Mouse (Mus musculus) C2C12 (cell line): ENCODE data around the gene Cdhr4. TPM values are rescaled to one million over a fixed set of nuclear protein-coding genes. Genes with fewer than 3 reads are reported as not detected.

Experiments
- H3K27me3 ChIP-seq: one replicate; pipeline ENCODE4 v1.6.1; 2011; ENCODE audit not compliant: control insufficient read depth, insufficient read depth, insufficient read length
- H3K36me3 ChIP-seq: one replicate; pipeline ENCODE4 v1.6.1; 2011; ENCODE audit not compliant: control insufficient read depth, insufficient read depth
- H3K4me3 ChIP-seq: one replicate; pipeline ENCODE4 v1.5.1; 2011; ENCODE audit warnings: mild to moderate bottlenecking, control low read depth; ENCODE audit not compliant: poor library complexity, insufficient read depth, severe bottlenecking
- H3K79me2 ChIP-seq: one replicate; pipeline ENCODE4 v1.6.1; 2011; ENCODE audit not compliant: control insufficient read depth, insufficient read depth
- H3K79me3 ChIP-seq: one replicate; pipeline ENCODE4 v1.6.1; 2011; ENCODE audit warnings: low read depth, control low read depth
- H3ac ChIP-seq: one replicate; pipeline ENCODE3; 2011; ENCODE audit warnings: low read depth; ENCODE audit not compliant: control insufficient read depth, insufficient read length
- CEBPB ChIP-seq: IDR thresholded peaks from one replicate; pipeline ENCODE4 v1.6.1; 2011; ENCODE audit warnings: low read depth, mild to moderate bottlenecking, control low read depth, moderate library complexity
- CTCF ChIP-seq: IDR thresholded peaks from one replicate; pipeline ENCODE4 v1.5.1; 2011; ENCODE audit not compliant: control insufficient read depth, insufficient read depth, insufficient read length
- FOSL1 ChIP-seq: IDR thresholded peaks from one replicate; pipeline ENCODE4 v1.8.0; 2011; ENCODE audit warnings: mild to moderate bottlenecking, low read length; ENCODE audit not compliant: poor library complexity, insufficient read depth, severe bottlenecking
- MAX ChIP-seq: IDR thresholded peaks from one replicate; pipeline ENCODE4 v1.6.1; 2011; ENCODE audit warnings: mild to moderate bottlenecking, control low read depth
- MYOD1 ChIP-seq: IDR thresholded peaks from one replicate; pipeline ENCODE4 v1.6.1; 2011; ENCODE audit warnings: low read depth; ENCODE audit not compliant: control insufficient read depth, insufficient read length
- MYOG ChIP-seq: IDR thresholded peaks from one replicate; pipeline ENCODE4 v1.6.1; 2011; ENCODE audit not compliant: control insufficient read depth, insufficient read length; ENCODE audit errors: extremely low read depth
- USF1 ChIP-seq: IDR thresholded peaks from one replicate; pipeline ENCODE4 v1.6.1; 2011; ENCODE audit warnings: low read depth, mild to moderate bottlenecking, control low read depth, moderate library complexity
- long read RNA-seq, 2 experiments: library from polyadenylated mRNA; unstranded; transcript quantifications; one replicate each; pipeline ENCODE4 v2.0.0; 2019 to 2020
- polyA plus RNA-seq: library from polyadenylated mRNA; unstranded; fragments of >200 nt; fragmentation: generic; extraction: Trizol; gene quantifications from one replicate; pipeline ENCODE4 v1.2.1, GENCODE M21; 2012; ENCODE audit warnings: missing spikeins

The Cdhr4 gene
- polyA plus RNA-seq: not detected
- long read RNA-seq, experiment 1: 0 reads
- long read RNA-seq, experiment 2: 0 reads

DNA sequence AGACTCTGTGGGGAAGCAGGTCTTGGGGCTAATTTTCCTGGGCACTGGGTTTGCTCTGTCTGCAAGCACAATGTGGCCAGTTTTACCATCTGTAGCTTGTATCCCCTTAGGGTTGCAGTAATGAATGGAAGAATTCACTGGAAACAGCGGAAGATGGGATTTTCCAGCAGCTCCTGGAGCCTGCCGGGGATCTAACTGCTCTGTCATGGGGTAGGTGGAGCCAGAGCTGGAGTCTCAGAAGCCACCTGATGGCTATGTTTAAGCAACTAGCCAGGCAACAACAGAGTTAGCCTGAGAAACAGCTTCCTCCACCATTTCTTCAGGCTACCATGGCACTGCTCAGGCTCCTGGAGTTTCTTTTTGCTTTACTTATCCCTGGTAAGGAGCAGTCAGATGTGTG lies at the start of gene Cdhr4:
Cdhr4 (plus strand) TSS at position 301 of the 400 bp plus-strand sequence.
- peaks cover 6% of the 10 kb centered on the region for H3K27me3 ChIP-seq
- H3K79me3 ChIP-seq: no peaks in the 10 kb centered on the region
- TF ChIP-seq MYOD1: no peak
- no peak for TF ChIP-seq MYOG
- no peak for TF ChIP-seq FOSL1
- no peak for TF ChIP-seq MAX
- no peak for TF ChIP-seq USF1
- no peak for TF ChIP-seq CTCF
- no peak for TF ChIP-seq CEBPB

DNA sequence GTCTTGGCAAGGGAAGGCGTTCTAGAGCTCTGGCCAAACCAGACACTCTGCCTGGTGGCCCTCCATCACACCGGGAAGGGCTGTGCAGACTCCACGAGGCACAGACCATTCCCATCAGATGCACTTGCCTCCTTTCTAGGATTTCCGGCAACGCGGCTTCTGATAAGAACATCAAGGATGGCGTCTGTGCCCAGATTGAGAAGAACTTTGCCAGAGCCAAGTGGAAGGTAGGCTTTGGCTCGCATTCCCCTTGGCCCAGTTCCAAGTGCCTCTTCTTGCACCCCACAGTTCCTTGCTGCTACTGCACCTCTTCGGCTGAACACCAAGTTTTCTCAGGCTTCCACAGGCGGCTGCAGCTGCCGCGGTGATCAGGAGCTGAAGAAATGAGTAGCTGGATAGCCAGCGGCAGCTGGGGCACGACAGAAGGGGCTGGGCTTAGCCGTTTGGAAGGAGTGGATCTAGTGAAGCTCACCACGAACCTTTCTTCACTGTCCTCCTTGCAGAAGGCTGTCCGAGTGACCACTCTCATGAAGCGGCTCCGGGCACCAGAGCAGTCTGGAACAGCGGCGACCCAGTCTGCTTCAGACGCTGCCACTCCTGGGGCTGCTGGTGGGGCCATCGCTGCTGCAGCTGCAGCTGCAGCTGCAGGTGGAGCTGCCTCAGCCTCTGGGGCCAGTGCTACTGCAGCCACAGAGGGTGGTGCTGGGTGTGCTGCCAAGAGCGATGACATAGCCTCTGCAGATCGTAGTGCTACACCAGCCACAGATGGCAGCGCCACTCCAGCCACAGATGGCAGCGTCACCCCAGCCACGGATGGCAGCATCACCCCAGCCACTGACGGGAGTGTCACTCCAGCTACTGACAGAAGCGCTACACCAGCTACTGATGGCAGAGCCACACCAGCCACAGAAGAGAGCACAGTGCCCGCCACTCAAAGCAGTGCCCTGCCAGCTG lies 44.8 kb upstream of the Cdhr4 start:
- H3K79me3 ChIP-seq: peaks cover 9% of the 10 kb centered on the region

More for the DNA sequence above, at the start of gene Cdhr4:
- Histone ChIP-seq H3K4me3 (no peak within 1 kb of the TSS), H3K36me3 (no peaks in the 10 kb centered on the region), H3K79me2 (no peaks in the 10 kb centered on the region), H3ac (no peak within 1 kb of the TSS)

DNA sequence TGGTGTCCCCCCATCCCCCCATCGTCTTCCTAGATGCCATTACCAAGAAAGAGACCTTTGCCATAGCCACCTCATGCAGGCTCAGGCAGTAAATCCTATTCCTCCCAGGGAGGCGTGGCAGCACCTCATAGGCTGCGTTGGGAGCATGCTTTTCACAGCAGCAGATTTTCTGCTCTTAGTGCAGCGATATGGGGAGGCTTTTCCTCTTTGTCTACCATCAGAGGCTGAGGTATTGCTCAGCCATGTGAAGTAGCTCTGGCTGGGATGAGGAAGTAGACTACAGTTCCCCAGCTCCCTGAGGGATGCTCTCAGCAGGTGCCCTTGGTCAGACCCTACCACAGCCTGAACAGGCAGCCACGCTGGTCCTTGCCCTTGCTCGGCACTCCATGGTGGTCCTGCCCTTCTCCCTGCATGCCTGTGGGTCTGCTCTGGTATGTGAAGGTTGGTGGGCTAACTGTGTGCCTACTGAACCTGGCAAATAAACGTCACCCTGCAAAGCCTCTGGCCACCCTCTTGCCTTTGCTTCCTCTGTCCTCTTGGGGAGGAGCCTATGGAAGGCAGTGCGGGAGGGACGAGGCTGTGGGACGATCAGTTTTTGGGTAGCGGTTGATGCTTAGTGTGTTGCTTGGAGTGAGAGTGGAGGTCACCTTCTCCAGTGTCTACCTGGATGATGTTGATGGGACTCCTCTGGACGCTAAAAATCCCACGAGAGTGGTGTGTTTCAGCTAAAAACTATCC lies 42.9 kb upstream of the Cdhr4 start:
- no peaks in the 10 kb centered on the region for H3K27me3 ChIP-seq
- H3ac ChIP-seq: no peak overlapping the region
- no peak overlapping the region for H3K4me3 ChIP-seq
- H3K36me3 ChIP-seq: no peaks in the 10 kb centered on the region
- peaks cover 22% of the 10 kb centered on the region for H3K79me3 ChIP-seq
- H3K79me2 ChIP-seq: peaks cover 36% of the 10 kb centered on the region
- TF ChIP-seq MAX (no peak), CTCF (no peak), USF1 (no peak), FOSL1 (no peak), CEBPB (no peak), MYOD1 (no peak), MYOG (no peak)

More for the DNA sequence above, 44.8 kb upstream of the Cdhr4 start:
- TF ChIP-seq MYOG (no peak), CEBPB (no peak), MAX (no peak), FOSL1 (no peak), MYOD1 (no peak), USF1 (no peak), CTCF (no peak)
- H3K4me3 ChIP-seq: no peak overlapping the region
- peaks cover 18% of the 10 kb centered on the region for H3K79me2 ChIP-seq
- no peaks in the 10 kb centered on the region for H3K27me3 ChIP-seq
- H3ac ChIP-seq: peak overlapping the region; percentile 37
- no peaks in the 10 kb centered on the region for H3K36me3 ChIP-seq

DNA sequence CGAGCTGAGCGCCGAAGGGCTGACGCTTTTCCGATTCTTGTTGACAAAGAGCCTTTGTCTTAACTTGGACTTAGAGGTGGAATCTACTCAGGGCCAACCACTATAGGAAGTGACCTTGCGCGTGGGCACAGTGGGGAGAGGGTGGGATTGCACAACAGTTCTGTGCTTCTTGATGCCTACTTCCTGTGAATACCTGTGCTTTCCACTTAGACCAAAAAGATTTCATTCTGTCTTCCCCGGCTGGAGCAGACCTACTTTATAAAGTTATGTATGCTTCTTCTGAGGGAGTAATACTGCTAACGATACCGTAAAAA lies 42.4 kb upstream of the Cdhr4 start, which contains the start of gene Traip:
Traip (plus strand) TSS at position 215 of the 314 bp plus-strand sequence.
- Histone ChIP-seq H3K4me3 (peak within 1 kb of the TSS; percentile 78), H3K27me3 (no peaks in the 10 kb centered on the region), H3K79me2 (peaks cover 41% of the 10 kb centered on the region), H3K36me3 (no peaks in the 10 kb centered on the region), H3ac (peak within 1 kb of the TSS; percentile 80), H3K79me3 (peaks cover 26% of the 10 kb centered on the region)
- TF ChIP-seq USF1 (no peak), MAX (no peak), FOSL1 (no peak), CTCF (no peak), MYOD1 (no peak), MYOG (no peak), CEBPB (no peak)

DNA sequence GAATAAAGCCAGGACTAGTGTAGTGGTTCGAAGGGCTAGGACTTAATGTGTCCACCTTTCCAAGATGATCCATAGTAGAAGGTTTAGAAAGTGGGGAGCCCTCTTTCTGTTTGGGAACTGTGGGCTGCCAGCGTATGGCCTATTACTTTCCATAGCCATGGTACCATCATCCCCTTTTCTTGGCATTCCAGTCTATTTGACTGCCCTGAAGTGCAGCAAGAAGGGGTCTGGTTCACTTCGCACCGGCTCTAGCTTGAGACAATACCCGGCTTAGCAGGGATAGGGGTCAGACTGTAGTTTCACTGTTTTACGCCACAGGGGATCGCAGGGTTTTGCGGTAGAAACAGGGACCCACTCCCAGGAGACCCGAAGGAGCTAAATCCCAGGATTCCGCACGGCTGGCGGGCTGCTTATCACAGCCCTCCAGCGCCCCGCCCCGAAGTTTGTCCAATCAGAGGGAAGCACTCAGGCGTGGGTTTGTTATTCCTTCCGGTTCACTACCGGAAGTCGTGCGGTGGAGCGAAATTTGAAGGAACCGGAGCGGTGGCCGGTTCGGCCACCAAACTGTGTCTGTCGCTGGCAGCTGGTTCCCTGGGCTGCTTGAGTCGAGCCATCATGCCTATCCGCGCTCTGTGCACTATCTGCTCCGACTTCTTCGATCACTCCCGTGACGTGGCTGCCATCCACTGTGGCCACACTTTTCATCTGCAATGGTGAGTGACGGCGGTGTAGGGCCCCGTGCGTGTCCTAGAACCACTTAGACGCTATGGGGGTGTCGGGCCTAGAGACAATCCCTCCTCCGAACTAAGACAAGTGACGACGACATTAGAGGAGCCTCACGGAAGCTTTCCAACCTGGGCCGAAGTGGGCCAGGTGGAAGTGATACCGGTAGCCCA lies 41.6 kb upstream of the Cdhr4 start:
- peaks cover 49% of the 10 kb centered on the region for H3K79me2 ChIP-seq
- H3K27me3 ChIP-seq: no peaks in the 10 kb centered on the region
- TF ChIP-seq CEBPB: no peak
- TF ChIP-seq MAX: peak; percentile 82
- TF ChIP-seq MYOD1: no peak
- H3K4me3 ChIP-seq: peak overlapping the region; percentile 78
- peak overlapping the region; percentile 80 for H3ac ChIP-seq
- no peaks in the 10 kb centered on the region for H3K36me3 ChIP-seq
- peaks cover 29% of the 10 kb centered on the region for H3K79me3 ChIP-seq
